Mouse (Mus musculus): ENCODE data around the gene Tmem125. TPM values are rescaled to one million over a fixed set of nuclear protein-coding genes. Genes with fewer than 3 reads are reported as not detected.
"Not testable (repeated sequence)": the region's sequence is repeated elsewhere in the genome, so short reads cannot be mapped to it uniquely, and the experiment has no call there.

The Tmem125 gene
- polyA plus RNA-seq, 1 experiment = 30.3 TPM

DNA sequence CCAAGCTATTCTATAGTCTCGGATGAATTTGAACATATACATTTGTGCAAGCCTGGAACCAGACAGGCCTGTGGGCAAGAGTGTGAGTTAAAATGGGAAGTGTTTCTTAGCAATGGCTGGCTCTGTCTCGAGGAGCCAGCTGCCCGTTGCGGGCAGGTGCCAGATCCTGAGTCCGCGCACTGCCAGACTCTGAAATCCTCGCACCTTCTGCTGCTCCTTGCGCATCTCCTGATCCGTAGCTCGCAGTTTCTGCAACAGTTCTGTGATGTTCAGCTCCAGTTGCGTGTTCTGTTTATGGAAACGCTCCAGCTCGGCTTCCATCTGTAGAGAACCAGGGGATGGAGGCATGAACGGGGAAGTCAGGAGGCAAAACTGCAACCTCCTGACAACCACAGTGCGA, 27.6 kb upstream of the Tmem125 start:
- WGBS = 76% methylated on average over 15 of the region's 15 CpGs
- H3K4me1 ChIP-seq (ENCODE audit: control insufficient read depth, insufficient read depth, low read length) = no peaks in the 10 kb centered on the region
- no peak for DNase-seq
- no peaks in the 10 kb centered on the region for H3K36me3 ChIP-seq (ENCODE audit: control insufficient read depth, insufficient read depth, low read length)
- no peak overlapping the region for H3K27ac ChIP-seq (ENCODE audit: insufficient read depth, low read depth, low read length)
- H3K27me3 ChIP-seq (replicated peaks; ENCODE audit: control insufficient read depth, insufficient read depth, low read length) = no peaks in the 10 kb centered on the region
- H3K4me3 ChIP-seq (ENCODE audit: insufficient read depth, low read depth, low read length) = no peak overlapping the region
- TF ChIP-seq POLR2A (IDR thresholded peaks at IDR 0.05; ENCODE audit: low read depth, low read length) = no peak
- no peak for TF ChIP-seq CTCF (conservative IDR thresholded peaks at IDR 0.05; ENCODE audit: insufficient read depth, insufficient read length, low read depth, low read length)

DNA sequence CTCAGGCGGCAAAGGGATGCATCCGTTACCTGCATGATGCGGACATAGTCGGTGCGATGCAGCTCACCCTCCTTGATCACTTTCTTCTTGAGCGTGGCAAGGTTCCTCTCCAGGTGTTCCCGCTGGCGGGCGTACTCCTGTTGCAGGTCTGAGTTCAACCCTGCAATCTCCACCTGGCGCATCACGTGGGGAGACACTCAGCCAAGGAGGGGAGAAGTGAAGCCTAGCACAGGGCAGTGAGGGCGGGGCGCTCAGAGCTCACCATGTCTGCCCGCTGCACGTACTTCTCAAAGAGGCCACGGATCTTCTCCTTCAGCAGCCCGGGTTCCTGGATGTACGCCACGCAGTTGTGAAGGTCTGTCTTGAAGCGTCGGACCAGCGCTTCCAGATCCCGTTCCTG, 25.5 kb upstream of the Tmem125 start:
- Histone ChIP-seq H3K4me3 (ENCODE audit: insufficient read depth, low read depth, low read length) (no peak overlapping the region), H3K27ac (ENCODE audit: insufficient read depth, low read depth, low read length) (no peak overlapping the region), H3K4me1 (ENCODE audit: control insufficient read depth, insufficient read depth, low read length) (no peaks in the 10 kb centered on the region), H3K36me3 (ENCODE audit: control insufficient read depth, insufficient read depth, low read length) (no peaks in the 10 kb centered on the region), H3K27me3 (replicated peaks; ENCODE audit: control insufficient read depth, insufficient read depth, low read length) (no peaks in the 10 kb centered on the region)
- 78% methylated on average over 23 of the region's 23 CpGs for WGBS
- no peak for TF ChIP-seq POLR2A (IDR thresholded peaks at IDR 0.05; ENCODE audit: low read depth, low read length)
- no peak for TF ChIP-seq CTCF (conservative IDR thresholded peaks at IDR 0.05; ENCODE audit: insufficient read depth, insufficient read length, low read depth, low read length)
- DNase-seq = no peak

DNA sequence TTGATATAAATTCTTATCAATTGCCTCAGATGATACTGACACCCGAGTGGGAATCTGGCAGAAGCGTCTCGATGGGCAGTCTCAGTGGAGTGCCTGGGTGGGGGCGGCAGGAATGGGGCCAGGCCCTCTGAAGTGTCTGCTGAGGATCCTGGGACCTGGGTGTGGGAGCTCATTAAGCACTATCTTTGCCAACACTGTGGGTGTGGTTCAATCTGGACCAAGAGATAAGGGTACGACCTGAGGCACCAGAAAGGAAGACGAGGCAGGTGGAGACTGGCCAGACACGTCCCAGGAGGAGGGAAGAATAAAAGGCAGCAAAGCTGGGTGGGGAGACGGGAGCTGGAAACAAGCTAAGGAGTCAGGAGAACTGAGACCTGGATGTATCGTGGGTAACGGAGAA, 24.9 kb upstream of the Tmem125 start:
- WGBS = 71% methylated on average over 10 of the region's 10 CpGs

DNA sequence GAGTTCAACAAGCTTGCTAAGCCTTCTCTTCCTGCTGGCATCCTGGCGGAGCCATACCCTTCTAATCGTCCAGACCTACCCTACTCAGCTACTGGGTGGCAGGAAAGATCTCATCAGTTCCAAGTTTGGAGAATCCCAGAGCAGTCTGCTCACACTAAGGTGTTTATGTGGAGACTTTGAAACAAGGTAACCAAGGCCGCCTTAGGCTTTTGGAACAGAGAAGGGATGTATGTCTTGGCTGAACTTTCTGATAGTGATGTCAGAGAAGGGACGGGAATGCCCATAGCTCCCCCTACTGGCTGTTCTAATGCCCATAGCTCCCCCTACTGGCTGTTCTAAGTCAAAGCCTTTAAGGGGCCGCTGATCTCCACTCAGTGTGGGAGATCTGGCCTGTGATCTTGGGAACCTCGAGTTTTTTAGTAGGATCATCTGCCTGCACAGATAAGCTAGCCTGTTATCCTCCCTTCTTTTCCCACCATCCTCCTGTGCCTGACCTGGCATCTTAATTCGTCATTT, 22.4 kb upstream of the Tmem125 start:
- WGBS = 30% methylated on average over 7 of the region's 7 CpGs
- Histone ChIP-seq H3K4me1 (ENCODE audit: control insufficient read depth, insufficient read depth, low read length) (no peaks in the 10 kb centered on the region), H3K4me3 (ENCODE audit: insufficient read depth, low read depth, low read length) (no peak overlapping the region), H3K27me3 (replicated peaks; ENCODE audit: control insufficient read depth, insufficient read depth, low read length) (no peaks in the 10 kb centered on the region), H3K27ac (ENCODE audit: insufficient read depth, low read depth, low read length) (no peak overlapping the region), H3K36me3 (ENCODE audit: control insufficient read depth, insufficient read depth, low read length) (no peaks in the 10 kb centered on the region)
- DNase-seq = peak; percentile 59
- TF ChIP-seq POLR2A (IDR thresholded peaks at IDR 0.05; ENCODE audit: low read depth, low read length) (no peak), CTCF (conservative IDR thresholded peaks at IDR 0.05; ENCODE audit: insufficient read depth, insufficient read length, low read depth, low read length) (peak; percentile 95)

More for the DNA sequence above, 24.9 kb upstream of the Tmem125 start:
- Histone ChIP-seq H3K36me3 (ENCODE audit: control insufficient read depth, insufficient read depth, low read length) (no peaks in the 10 kb centered on the region), H3K4me1 (ENCODE audit: control insufficient read depth, insufficient read depth, low read length) (no peaks in the 10 kb centered on the region), H3K4me3 (ENCODE audit: insufficient read depth, low read depth, low read length) (no peak overlapping the region), H3K27ac (ENCODE audit: insufficient read depth, low read depth, low read length) (no peak overlapping the region), H3K27me3 (replicated peaks; ENCODE audit: control insufficient read depth, insufficient read depth, low read length) (no peaks in the 10 kb centered on the region)
- DNase-seq = no peak
- TF ChIP-seq CTCF (conservative IDR thresholded peaks at IDR 0.05; ENCODE audit: insufficient read depth, insufficient read length, low read depth, low read length) (no peak), POLR2A (IDR thresholded peaks at IDR 0.05; ENCODE audit: low read depth, low read length) (no peak)

DNA sequence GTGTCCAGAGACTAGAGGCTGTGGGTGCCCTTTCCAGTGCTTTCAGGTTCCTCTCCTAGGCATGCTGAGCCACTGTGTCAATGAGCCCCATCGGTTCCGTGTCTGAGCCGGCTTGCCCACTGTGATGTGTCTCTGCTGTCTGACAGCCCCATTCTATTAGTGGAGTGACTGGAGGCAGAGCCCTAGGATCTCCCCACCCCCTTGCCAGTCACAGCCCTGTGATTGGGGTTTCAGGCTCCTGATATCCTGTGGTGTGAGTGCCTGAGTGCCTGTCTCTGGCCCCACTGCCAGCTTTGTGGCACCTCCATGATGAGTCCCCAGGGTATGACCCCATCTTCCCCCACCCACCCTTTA, 21.1 kb upstream of the Tmem125 start:
- Histone ChIP-seq H3K36me3 (ENCODE audit: control insufficient read depth, insufficient read depth, low read length) (no peaks in the 10 kb centered on the region), H3K4me3 (ENCODE audit: insufficient read depth, low read depth, low read length) (no peak overlapping the region), H3K27ac (ENCODE audit: insufficient read depth, low read depth, low read length) (no peak overlapping the region), H3K27me3 (replicated peaks; ENCODE audit: control insufficient read depth, insufficient read depth, low read length) (no peaks in the 10 kb centered on the region), H3K4me1 (ENCODE audit: control insufficient read depth, insufficient read depth, low read length) (no peaks in the 10 kb centered on the region)
- DNase-seq = no peak
- TF ChIP-seq POLR2A (IDR thresholded peaks at IDR 0.05; ENCODE audit: low read depth, low read length) = no peak
- no peak for TF ChIP-seq CTCF (conservative IDR thresholded peaks at IDR 0.05; ENCODE audit: insufficient read depth, insufficient read length, low read depth, low read length)
- WGBS = 84% methylated on average over 3 of the region's 3 CpGs

DNA sequence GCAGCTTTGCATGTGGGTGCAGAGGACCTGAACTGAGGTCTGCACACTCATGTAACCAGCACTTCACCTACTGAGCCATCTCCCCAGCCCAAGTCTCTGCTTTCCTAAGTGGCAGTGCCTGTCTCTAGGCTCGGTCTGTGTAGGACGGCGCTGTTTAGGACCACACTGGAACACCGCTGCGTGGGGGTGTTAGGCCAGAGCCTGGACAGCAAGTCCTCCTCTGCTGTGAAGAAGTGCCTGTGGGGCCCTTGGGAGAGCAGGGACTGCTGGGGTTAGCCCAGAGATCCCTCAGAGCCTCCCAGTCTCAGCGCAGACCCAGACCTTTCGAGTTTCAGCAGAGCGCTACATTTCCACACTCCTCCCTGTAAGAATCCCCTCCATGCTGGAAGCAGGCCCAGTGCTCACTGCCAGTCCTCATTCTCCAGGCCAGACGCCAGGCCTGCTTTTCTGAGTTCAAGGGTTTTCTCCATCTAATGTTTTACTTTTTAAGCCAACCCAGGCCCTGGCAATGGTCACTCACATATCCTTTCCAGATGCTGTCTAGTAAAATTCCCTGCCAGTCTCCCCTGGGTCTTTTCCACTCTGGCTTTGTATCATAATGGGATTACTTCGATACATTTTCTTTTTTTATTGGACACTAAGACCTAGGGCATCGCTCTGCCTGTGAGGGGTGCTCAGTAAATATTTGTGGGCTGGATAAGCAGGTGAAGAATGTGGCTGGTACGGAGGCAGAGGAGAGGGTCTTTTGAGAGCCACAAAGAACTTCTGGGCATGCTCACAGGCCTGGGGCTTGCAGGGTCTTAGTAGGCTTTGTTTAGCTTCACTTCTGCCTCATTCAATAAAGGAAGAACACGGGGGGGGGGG, 20.4 kb upstream of the Tmem125 start:
- no peaks in the 10 kb centered on the region for H3K27me3 ChIP-seq (replicated peaks; ENCODE audit: control insufficient read depth, insufficient read depth, low read length)
- H3K4me3 ChIP-seq (ENCODE audit: insufficient read depth, low read depth, low read length) = no peak overlapping the region
- no peak for TF ChIP-seq POLR2A (IDR thresholded peaks at IDR 0.05; ENCODE audit: low read depth, low read length)
- TF ChIP-seq CTCF (conservative IDR thresholded peaks at IDR 0.05; ENCODE audit: insufficient read depth, insufficient read length, low read depth, low read length) = no peak
- H3K27ac ChIP-seq (ENCODE audit: insufficient read depth, low read depth, low read length) = no peak overlapping the region
- DNase-seq = peak; percentile 51
- H3K36me3 ChIP-seq (ENCODE audit: control insufficient read depth, insufficient read depth, low read length) = no peaks in the 10 kb centered on the region
- 81% methylated on average over 13 of the region's 13 CpGs for WGBS
- no peaks in the 10 kb centered on the region for H3K4me1 ChIP-seq (ENCODE audit: control insufficient read depth, insufficient read depth, low read length)

DNA sequence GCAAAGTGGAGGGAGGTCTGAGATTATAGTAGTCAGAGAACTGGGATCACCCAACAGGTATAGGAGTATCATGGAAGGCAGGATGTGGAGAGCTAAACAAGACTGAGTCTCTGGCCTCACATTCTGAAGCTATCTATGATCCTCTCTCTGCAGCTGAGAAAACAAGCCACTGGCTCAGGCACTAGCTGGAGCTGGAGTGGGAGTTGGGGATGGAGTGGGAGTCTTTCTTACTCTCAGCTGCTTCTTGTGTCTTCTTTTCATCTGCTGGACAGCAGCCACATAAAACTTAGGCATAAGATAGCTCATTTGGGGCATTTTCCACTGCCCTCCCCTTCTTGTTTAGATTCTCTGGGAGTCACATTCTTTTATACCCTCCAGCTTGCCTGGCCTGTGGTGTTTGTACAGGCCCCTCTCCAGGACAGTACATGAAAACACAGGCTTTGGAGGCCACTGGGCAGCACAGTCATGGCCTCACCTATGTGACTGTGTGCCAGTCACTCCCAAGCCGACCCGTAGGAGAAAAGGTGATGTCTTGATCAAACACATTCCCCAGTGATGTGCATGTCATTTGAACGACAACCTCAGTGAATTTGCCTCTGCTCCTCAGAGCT, 9.3 kb upstream of the Tmem125 start:
- no peak for DNase-seq
- H3K36me3 ChIP-seq (ENCODE audit: control insufficient read depth, insufficient read depth, low read length) = no peaks in the 10 kb centered on the region
- H3K4me3 ChIP-seq (ENCODE audit: insufficient read depth, low read depth, low read length) = no peak overlapping the region
- no peaks in the 10 kb centered on the region for H3K4me1 ChIP-seq (ENCODE audit: control insufficient read depth, insufficient read depth, low read length)
- 35% methylated on average over 3 of the region's 3 CpGs for WGBS
- no peak overlapping the region for H3K27ac ChIP-seq (ENCODE audit: insufficient read depth, low read depth, low read length)
- TF ChIP-seq POLR2A (IDR thresholded peaks at IDR 0.05; ENCODE audit: low read depth, low read length) = no peak
- no peak for TF ChIP-seq CTCF (conservative IDR thresholded peaks at IDR 0.05; ENCODE audit: insufficient read depth, insufficient read length, low read depth, low read length)
- no peaks in the 10 kb centered on the region for H3K27me3 ChIP-seq (replicated peaks; ENCODE audit: control insufficient read depth, insufficient read depth, low read length)

DNA sequence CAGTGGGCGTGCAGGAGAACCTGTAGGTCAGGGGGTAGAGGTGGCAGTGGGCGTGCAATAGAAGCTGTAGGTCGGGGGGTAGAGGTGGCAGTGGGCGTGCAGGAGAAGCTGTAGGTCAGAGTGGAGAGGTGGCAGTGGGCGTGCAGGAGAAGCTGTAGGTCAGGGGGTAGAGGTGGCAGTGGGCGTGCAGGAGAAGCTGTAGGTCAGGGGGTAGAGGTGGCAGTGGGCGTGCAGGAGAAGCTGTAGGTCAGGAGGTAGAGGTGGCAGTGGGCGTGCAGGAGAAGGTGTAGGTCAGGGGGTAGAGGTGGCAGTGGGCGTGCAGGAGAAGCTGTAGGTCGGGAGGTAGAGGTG, 4.3 kb upstream of the Tmem125 start:
- not testable (repeated sequence) for H3K27ac ChIP-seq (ENCODE audit: insufficient read depth, low read depth, low read length); H3K4me3 ChIP-seq (ENCODE audit: insufficient read depth, low read depth, low read length); H3K4me1 ChIP-seq (ENCODE audit: control insufficient read depth, insufficient read depth, low read length); H3K27me3 ChIP-seq (replicated peaks; ENCODE audit: control insufficient read depth, insufficient read depth, low read length); H3K36me3 ChIP-seq (ENCODE audit: control insufficient read depth, insufficient read depth, low read length)
- 83% methylated on average over 10 of the region's 10 CpGs for WGBS
- peak; percentile 18 for DNase-seq

DNA sequence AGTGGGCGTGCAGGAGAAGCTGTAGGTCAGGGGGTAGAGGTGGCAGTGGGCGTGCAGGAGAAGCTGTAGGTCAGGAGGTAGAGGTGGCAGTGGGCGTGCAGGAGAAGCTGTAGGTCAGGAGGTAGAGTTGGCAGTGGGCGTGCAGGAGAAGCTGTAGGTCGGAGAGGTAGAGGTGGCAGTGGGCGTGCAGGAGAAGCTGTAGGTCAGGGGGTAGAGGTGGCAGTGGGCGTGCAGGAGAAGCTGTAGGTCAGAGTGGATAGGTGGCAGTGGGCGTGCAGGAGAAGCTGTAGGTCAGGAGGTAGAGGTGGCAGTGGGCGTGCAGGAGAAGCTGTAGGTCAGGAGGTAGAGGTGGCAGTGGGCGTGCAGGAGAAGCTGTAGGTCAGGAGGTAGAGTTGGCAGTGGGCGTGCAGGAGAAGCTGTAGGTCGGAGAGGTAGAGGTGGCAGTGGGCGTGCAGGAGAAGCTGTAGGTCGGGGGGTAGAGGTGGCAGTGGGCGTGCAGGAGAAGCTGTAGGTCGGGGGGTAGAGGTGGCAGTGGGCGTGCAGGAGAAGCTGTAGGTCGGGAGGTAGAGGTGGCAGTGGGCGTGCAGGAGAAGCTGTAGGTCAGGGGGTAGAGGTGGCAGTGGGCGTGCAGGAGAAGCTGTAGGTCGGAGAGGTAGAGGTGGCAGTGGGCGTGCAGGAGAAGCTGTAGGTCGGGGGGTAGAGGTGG, 3.7 kb upstream of the Tmem125 start:
- WGBS = 87% methylated on average over 23 of the region's 23 CpGs
- peaks cover 13% of the 10 kb centered on the region; the same call in 1 of the 2 replicates for H3K4me1 ChIP-seq (ENCODE audit: control insufficient read depth, insufficient read depth, low read length)
- H3K36me3 ChIP-seq (ENCODE audit: control insufficient read depth, insufficient read depth, low read length); H3K27me3 ChIP-seq (replicated peaks; ENCODE audit: control insufficient read depth, insufficient read depth, low read length); H3K27ac ChIP-seq (ENCODE audit: insufficient read depth, low read depth, low read length); H3K4me3 ChIP-seq (ENCODE audit: insufficient read depth, low read depth, low read length): not testable (repeated sequence)
- DNase-seq = peak; percentile 60

All from kidney, adult 2 months (tissue).